Mouse (Mus musculus) midbrain, embryonic 15.5 days (tissue): ENCODE data around the gene Capn2. TPM values are rescaled to one million over a fixed set of nuclear protein-coding genes. Genes with fewer than 3 reads are reported as not detected.
A peak's percentile ranks its signal among the peaks of the same experiment; 100 is the strongest.

Experiments used
- ATAC-seq: fragments of 200-750 bp; cut with Nextera tagmentation; replicated peaks from 2 replicates; pipeline ENCODE4 v1.8.0; 2017; ENCODE audit warnings: moderate TSS enrichment
- H3K27ac ChIP-seq: fragments of 300-500 bp; sonication (generic); 2 replicates; pipeline ENCODE4 v1.5.1; 2015; ENCODE audit warnings: mild to moderate bottlenecking, inconsistent platforms
- H3K27me3 ChIP-seq: fragments of 300-500 bp; sonication (generic); replicated peaks from 2 replicates; pipeline ENCODE4 v1.6.1; 2015; ENCODE audit warnings: inconsistent platforms
- H3K36me3 ChIP-seq: fragments of 300-500 bp; sonication (generic); replicated peaks from 2 replicates; pipeline ENCODE4 v1.6.1; 2015; ENCODE audit warnings: inconsistent platforms
- H3K4me1 ChIP-seq: fragments of 300-500 bp; sonication (generic); 2 replicates; pipeline ENCODE4 v1.6.1; 2015; ENCODE audit warnings: inconsistent platforms
- H3K4me2 ChIP-seq: fragments of 300-500 bp; sonication (generic); 2 replicates; pipeline ENCODE4 v1.6.1; 2015; ENCODE audit warnings: inconsistent platforms, mild to moderate bottlenecking, moderate library complexity
- H3K4me3 ChIP-seq: fragments of 300-500 bp; sonication (generic); 2 replicates; pipeline ENCODE4 v1.5.1; 2015; ENCODE audit warnings: mild to moderate bottlenecking, inconsistent platforms
- H3K9ac ChIP-seq: fragments of 300-500 bp; sonication (generic); 2 replicates; pipeline ENCODE4 v1.6.1; 2015; ENCODE audit warnings: mild to moderate bottlenecking, inconsistent platforms
- H3K9me3 ChIP-seq: fragments of 300-500 bp; sonication (generic); 2 replicates; pipeline ENCODE4 v1.6.1; 2016; ENCODE audit warnings: inconsistent platforms
- WGBS: fragments of 180-500 bp; shearing (Covaris S2); methylation state at CpG from one replicate; pipeline ENCODE4 v1.1.7; 2015; ENCODE audit warnings: mixed read lengths; 5-methylcytosine and 5-hydroxymethylcytosine counted together
- polyA plus RNA-seq: library from polyadenylated mRNA; unstranded; fragments of >200 nt; fragmentation: Nextera tagmentation; extraction: Ambion mirVana; gene quantifications from 2 replicates; pipeline ENCODE4 v1.2.1, GENCODE M21; 2015

The Capn2 gene
- polyA plus RNA-seq, 1 experiment from 2014 or later, result 86.2 TPM

DNA sequence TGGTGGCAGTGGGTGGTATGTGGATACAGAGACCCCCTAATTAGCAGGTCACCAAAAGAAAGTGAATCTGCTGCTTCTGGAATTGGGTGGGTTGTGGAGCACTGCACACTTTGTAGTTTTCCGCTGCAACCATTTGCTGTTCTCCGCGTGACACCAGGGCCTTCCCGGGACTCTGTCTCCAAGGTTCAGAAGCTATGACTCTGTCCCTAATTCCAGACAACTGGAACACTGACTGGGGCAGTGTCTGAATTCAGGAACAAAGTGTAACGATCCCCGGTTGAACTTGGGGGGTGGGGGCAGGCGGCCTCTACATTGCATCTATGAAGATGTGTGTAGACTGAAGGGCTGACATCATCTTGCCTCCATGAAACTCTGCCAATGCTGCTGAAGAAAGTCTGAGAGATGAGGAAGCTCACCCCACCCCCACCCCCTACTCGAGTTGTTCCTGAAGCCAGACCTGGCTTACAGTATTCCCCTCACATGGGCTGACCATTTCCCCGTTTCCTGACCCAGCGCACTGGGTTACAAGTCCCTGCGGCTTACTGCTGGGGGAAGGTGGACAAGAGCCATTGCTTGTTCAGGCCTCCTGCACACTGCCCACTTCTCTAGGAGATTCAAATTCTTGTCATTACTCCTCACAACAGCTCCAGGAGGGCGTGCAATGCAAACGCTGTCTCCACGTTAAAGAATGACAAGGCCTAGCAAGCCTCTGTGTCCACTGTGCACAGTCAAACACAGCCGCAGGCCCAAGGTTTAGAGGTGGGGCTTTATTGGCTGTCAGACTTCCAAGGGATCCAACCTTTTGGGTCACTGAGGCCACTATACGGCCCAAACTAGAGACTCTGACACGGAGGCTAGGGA is 22.9 kb downstream of the Capn2 start:
- H3K9ac ChIP-seq, result no peak overlapping the region
- H3K27ac ChIP-seq, result no peak overlapping the region
- no peak for ATAC-seq
- no peaks in the 10 kb centered on the region for H3K27me3 ChIP-seq
- H3K4me1 ChIP-seq, result peaks cover 13% of the 10 kb centered on the region
- 77% methylated on average over 17 of the region's 17 CpGs for WGBS
- no peak overlapping the region for H3K4me3 ChIP-seq
- H3K36me3 ChIP-seq, result no peaks in the 10 kb centered on the region
- H3K9me3 ChIP-seq, result no peaks in the 10 kb centered on the region
- no peak overlapping the region for H3K4me2 ChIP-seq

DNA sequence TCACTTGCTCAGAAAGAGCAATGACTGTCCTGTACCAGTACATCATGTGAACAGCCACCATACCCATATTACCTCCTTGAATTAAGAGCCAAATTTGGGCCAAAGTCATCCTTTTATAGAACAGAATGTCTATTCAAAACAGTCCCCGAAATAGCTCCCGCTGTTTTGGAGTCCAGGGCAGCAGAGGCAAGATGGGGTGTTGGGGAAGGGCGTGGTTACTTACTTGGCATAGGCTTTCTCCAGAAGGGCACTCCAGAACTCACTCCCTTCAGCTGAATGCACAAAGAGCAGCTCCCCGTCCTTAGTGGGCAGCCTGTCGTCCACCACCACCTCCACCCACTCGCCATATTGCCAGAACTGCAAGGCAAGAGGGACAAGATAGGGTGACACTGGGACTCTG is 25.6 kb downstream of the Capn2 start:
- Histone ChIP-seq H3K4me2 (no peak overlapping the region), H3K27me3 (no peaks in the 10 kb centered on the region), H3K4me1 (peaks cover 13% of the 10 kb centered on the region), H3K36me3 (peaks cover 8% of the 10 kb centered on the region; the same call in 1 of the 2 replicates), H3K27ac (no peak overlapping the region), H3K9ac (no peak overlapping the region), H3K4me3 (no peak overlapping the region), H3K9me3 (no peaks in the 10 kb centered on the region)
- 89% methylated on average over 6 of the region's 6 CpGs for WGBS
- ATAC-seq, result no peak

- no peaks in the 10 kb centered on the region for H3K9me3 ChIP-seq
- WGBS, result 81% methylated on average over 7 of the region's 7 CpGs
- no peaks in the 10 kb centered on the region for H3K27me3 ChIP-seq
- no peak overlapping the region for H3K4me3 ChIP-seq
- H3K4me1 ChIP-seq, result peaks cover 13% of the 10 kb centered on the region
- H3K27ac ChIP-seq, result no peak overlapping the region
- peaks cover 13% of the 10 kb centered on the region; the same call in 1 of the 2 replicates for H3K36me3 ChIP-seq
- no peak overlapping the region for H3K9ac ChIP-seq
- H3K4me2 ChIP-seq, result no peak overlapping the region
- ATAC-seq, result peak; percentile 13; the same call in 1 of the 2 replicates
Measured at GRCm38 (mm10) chr1:182490568-182490967, 26.8 kb downstream of the Capn2 start.

DNA sequence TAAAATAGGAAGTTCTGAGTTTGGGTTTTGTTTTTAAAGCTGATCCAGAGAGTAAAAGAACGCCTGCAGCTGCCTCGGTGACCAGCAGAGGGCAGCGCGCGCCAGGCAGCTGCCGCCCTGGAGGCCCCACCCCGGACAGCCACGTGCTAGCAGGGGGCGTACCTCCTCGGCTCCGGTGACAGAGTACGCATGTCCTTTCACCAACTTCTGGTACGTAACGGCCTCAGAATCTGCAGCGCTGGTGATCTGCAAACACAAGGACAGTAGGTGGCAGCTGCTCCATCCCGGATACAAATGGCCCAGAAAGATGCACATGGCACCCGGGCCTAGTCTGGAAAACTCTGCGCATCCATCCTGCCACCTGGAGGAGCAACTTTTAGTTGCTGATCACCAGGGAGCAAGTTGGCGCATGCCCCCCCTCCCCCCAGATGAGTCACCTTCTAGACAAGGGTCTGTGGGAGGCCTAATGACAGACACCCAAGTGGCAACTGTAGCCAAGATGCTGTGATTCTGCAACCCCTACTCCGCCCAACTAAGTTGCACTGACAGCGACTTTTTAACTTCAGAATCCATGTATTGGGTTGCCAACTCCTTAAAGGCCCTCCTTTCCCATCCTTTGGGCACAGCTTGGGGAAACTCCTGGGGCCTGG is 27.5 kb downstream of the Capn2 start:
- H3K27ac ChIP-seq, result peak overlapping the region; percentile 72

GRCm38 (mm10) chr1:182488503-182488902 is 28.9 kb downstream of the Capn2 start:
- Histone ChIP-seq H3K4me3 (no peak overlapping the region), H3K9ac (no peak overlapping the region), H3K4me1 (peaks cover 8% of the 10 kb centered on the region), H3K9me3 (no peaks in the 10 kb centered on the region), H3K27ac (no peak overlapping the region), H3K4me2 (no peak overlapping the region), H3K27me3 (no peaks in the 10 kb centered on the region), H3K36me3 (peaks cover 21% of the 10 kb centered on the region; the same call in 1 of the 2 replicates)
- ATAC-seq, result no peak
- WGBS, result 95% methylated on average over 10 of the region's 10 CpGs

More for the DNA sequence above, 27.5 kb downstream of the Capn2 start:
- Histone ChIP-seq H3K9me3 (no peaks in the 10 kb centered on the region), H3K27me3 (no peaks in the 10 kb centered on the region), H3K4me2 (peak overlapping the region; percentile 58), H3K36me3 (peaks cover 19% of the 10 kb centered on the region; the same call in 1 of the 2 replicates), H3K4me3 (peak overlapping the region; percentile 23), H3K9ac (no peak overlapping the region), H3K4me1 (peaks cover 13% of the 10 kb centered on the region)
- WGBS, result 9% methylated on average over 21 of the region's 21 CpGs
- ATAC-seq, result peak; percentile 96

DNA sequence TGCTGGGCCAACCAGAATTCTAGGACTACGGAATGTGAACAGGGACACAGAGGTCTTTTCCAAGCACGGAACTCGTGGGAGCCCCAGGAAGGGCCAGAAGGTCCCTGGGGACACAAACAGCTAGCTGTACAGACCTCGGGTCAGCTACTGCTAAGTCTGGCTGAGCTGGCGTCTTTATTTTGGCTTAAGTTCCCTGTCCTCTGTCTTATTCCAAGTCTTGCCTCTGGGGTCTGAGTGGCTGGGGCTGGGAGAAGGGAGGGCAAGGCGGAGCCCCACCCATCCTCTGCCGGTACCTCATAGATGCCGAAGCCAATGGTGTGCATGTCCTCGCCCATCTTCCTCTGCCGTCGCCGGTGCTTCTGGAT is 33.5 kb downstream of the Capn2 start:
- H3K27ac ChIP-seq, result no peak overlapping the region
- H3K4me1 ChIP-seq, result no peaks in the 10 kb centered on the region
- H3K9me3 ChIP-seq, result no peaks in the 10 kb centered on the region
- 93% methylated on average over 12 of the region's 12 CpGs for WGBS
- ATAC-seq, result no peak
- no peaks in the 10 kb centered on the region for H3K27me3 ChIP-seq
- H3K4me2 ChIP-seq, result no peak overlapping the region
- H3K36me3 ChIP-seq, result peaks cover 46% of the 10 kb centered on the region
- H3K4me3 ChIP-seq, result no peak overlapping the region
- H3K9ac ChIP-seq, result no peak overlapping the region

GRCm38 (mm10) chr1:182482991-182483909 is 34.2 kb downstream of the Capn2 start:
- Histone ChIP-seq H3K27ac (no peak overlapping the region), H3K36me3 (peaks cover 43% of the 10 kb centered on the region), H3K9ac (no peak overlapping the region), H3K4me2 (no peak overlapping the region), H3K4me3 (no peak overlapping the region), H3K9me3 (no peaks in the 10 kb centered on the region), H3K4me1 (no peaks in the 10 kb centered on the region), H3K27me3 (no peaks in the 10 kb centered on the region)
- WGBS, result 87% methylated on average over 14 of the region's 14 CpGs
- ATAC-seq, result no peak

DNA sequence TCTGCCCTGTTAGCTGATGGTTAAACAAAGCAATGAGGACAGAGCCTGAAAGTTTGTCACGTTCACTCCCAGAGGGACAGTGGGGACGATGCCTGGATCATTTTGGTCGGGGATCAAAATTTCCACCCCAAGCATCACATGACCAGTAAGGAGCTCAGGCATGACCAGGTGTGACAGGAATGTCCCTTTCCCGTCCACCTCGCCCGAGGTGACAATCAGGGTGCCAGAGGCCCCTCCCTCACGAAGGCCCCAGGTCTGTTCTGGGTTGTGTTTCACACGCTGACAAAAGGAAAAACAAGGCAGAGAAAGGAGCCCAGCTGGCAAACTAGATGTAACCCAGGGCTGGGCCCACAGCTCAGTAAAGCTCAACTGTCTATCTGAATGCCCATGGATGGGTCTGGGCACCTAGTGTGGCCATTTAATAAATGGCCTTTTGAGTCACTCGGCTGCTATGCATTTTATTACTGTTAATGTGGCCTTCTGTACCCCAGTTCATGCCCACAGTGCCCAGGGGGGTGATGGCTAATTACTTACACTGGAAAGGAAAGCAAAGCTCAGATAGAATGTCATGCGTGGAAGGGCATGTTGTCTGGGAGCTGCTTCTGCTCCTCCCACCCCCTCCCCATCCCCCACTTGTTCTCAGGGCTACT is 35.6 kb downstream of the Capn2 start:
- no peak overlapping the region for H3K27ac ChIP-seq
- H3K9me3 ChIP-seq, result no peaks in the 10 kb centered on the region
- WGBS, result 90% methylated on average over 10 of the region's 10 CpGs
- no peak overlapping the region for H3K4me3 ChIP-seq
- H3K9ac ChIP-seq, result no peak overlapping the region
- no peak for ATAC-seq
- no peaks in the 10 kb centered on the region for H3K27me3 ChIP-seq
- peaks cover 43% of the 10 kb centered on the region for H3K36me3 ChIP-seq
- no peak overlapping the region for H3K4me2 ChIP-seq
- no peaks in the 10 kb centered on the region for H3K4me1 ChIP-seq

GRCm38 (mm10) chr1:182481138-182481537 is 36.3 kb downstream of the Capn2 start:
- Histone ChIP-seq H3K36me3 (peaks cover 43% of the 10 kb centered on the region), H3K4me1 (no peaks in the 10 kb centered on the region), H3K4me3 (no peak overlapping the region), H3K27me3 (no peaks in the 10 kb centered on the region), H3K9ac (no peak overlapping the region), H3K27ac (no peak overlapping the region), H3K9me3 (no peaks in the 10 kb centered on the region), H3K4me2 (no peak overlapping the region)
- no peak for ATAC-seq
- WGBS, result 95% methylated on average over 7 of the region's 7 CpGs

DNA sequence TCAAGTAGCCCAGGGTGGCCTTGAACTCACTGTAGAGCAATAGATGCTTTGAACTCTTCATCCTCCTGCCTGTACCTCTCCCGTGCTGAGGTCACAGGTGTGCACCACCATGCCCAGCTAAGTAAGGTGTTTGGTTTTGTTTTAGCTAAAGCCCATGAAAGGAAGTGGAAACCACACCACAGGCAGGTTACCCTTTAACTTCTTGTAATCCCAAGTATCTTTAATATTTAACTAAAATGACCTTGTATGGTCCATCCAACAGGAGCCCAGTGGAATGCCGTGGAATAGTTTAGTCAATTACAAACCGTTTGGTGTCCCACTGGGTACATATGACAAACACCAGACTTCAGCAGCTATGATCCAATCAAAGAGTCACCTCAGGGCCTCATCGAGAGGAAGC is 38.5 kb downstream of the Capn2 start:
- WGBS, result 88% methylated on average over 4 of the region's 4 CpGs
- Histone ChIP-seq H3K4me2 (no peak overlapping the region), H3K9ac (no peak overlapping the region), H3K36me3 (peaks cover 47% of the 10 kb centered on the region), H3K4me3 (no peak overlapping the region), H3K27ac (no peak overlapping the region), H3K9me3 (no peaks in the 10 kb centered on the region), H3K27me3 (no peaks in the 10 kb centered on the region), H3K4me1 (no peaks in the 10 kb centered on the region)
- no peak for ATAC-seq

DNA sequence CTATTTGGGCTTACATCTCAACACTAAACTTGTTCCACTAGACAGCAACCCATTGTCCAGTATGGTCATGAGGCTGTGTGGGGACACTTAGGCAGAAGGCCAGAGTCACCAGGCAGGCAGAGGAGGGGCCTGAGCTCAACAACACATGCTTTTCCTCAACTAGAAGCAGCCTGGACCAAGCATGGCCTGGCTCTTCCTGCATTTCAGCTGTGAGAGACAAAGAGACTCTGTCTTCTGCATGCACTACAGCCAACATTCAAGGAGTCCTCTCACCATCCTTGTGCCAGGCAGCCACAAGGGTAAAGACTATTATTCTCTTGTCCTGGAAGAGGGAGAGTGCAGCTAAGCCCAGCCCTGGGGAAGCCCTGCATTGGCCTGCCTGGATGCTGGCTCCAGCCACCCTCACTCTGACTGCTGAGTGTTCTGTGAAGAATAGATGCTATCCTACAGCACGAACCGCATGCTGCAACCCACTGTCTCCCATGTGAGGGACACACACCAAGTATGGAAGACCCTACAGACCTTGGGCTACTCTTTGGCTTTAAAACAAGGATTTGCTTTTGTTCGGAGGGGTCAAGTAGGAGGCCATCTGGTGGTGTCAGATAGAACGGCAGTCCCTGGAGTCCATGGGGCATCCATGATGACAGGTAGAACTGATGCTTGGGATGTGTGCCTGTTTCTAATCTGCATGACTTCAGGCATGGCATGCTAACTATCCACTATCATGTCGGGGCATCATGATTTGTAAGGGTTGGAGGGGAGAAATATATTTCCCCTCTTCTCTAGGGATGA is 42.2 kb downstream of the Capn2 start:
- Histone ChIP-seq H3K36me3 (peaks cover 45% of the 10 kb centered on the region), H3K9ac (no peak overlapping the region), H3K4me1 (no peaks in the 10 kb centered on the region), H3K4me2 (no peak overlapping the region), H3K27me3 (no peaks in the 10 kb centered on the region), H3K27ac (no peak overlapping the region), H3K4me3 (no peak overlapping the region), H3K9me3 (no peaks in the 10 kb centered on the region)
- no peak for ATAC-seq
- WGBS, result 87% methylated on average over 5 of the region's 5 CpGs
